Mouse (Mus musculus): Measurements from ENCODE around the gene Tbc1d15. TPM values are rescaled to one million over a fixed set of nuclear protein-coding genes. Genes with fewer than 3 reads are reported as not detected.

The Tbc1d15 gene
- polyA plus RNA-seq, 1 experiment, result 78.1 TPM

GRCm38 (mm10) chr10:115173336-115173735, 77.9 kb downstream of the Tbc1d15 start:
- TF ChIP-seq CTCF (IDR thresholded peaks at IDR 0.05; ENCODE audit: low read depth, low read length), result no peak
- no peak for TF ChIP-seq POLR2A (IDR thresholded peaks at IDR 0.05; ENCODE audit: borderline replicate concordance, low read depth, low read length)
- Histone ChIP-seq H3K27ac (ENCODE audit: insufficient read depth, low read depth, low read length) (no peak overlapping the region), H3K4me1 (ENCODE audit: control insufficient read depth, insufficient read depth, low read length) (peaks cover 24% of the 10 kb centered on the region), H3K4me3 (ENCODE audit: insufficient read depth, low read length) (no peak overlapping the region)

GRCm38 (mm10) chr10:115171351-115171818, 79.9 kb downstream of the Tbc1d15 start:
- peak overlapping the region; percentile 66 for H3K27ac ChIP-seq (ENCODE audit: insufficient read depth, low read depth, low read length)
- no peak for TF ChIP-seq CTCF (IDR thresholded peaks at IDR 0.05; ENCODE audit: low read depth, low read length)
- TF ChIP-seq POLR2A (IDR thresholded peaks at IDR 0.05; ENCODE audit: borderline replicate concordance, low read depth, low read length), result no peak
- H3K4me1 ChIP-seq (ENCODE audit: control insufficient read depth, insufficient read depth, low read length), result peaks cover 21% of the 10 kb centered on the region
- no peak overlapping the region for H3K4me3 ChIP-seq (ENCODE audit: insufficient read depth, low read length)

- Histone ChIP-seq H3K27ac (ENCODE audit: insufficient read depth, low read depth, low read length) (peak overlapping the region; percentile 66), H3K4me1 (ENCODE audit: control insufficient read depth, insufficient read depth, low read length) (peaks cover 21% of the 10 kb centered on the region), H3K4me3 (ENCODE audit: insufficient read depth, low read length) (no peak overlapping the region)
- TF ChIP-seq POLR2A (IDR thresholded peaks at IDR 0.05; ENCODE audit: borderline replicate concordance, low read depth, low read length) (no peak), CTCF (IDR thresholded peaks at IDR 0.05; ENCODE audit: low read depth, low read length) (no peak)
These were observed 80.5 kb downstream of the Tbc1d15 start for GRCm38 (mm10) chr10:115170496-115171350.

GRCm38 (mm10) chr10:115169410-115169809, 81.9 kb downstream of the Tbc1d15 start:
- no peak overlapping the region for H3K4me3 ChIP-seq (ENCODE audit: insufficient read depth, low read length)
- H3K27ac ChIP-seq (ENCODE audit: insufficient read depth, low read depth, low read length), result no peak overlapping the region
- H3K4me1 ChIP-seq (ENCODE audit: control insufficient read depth, insufficient read depth, low read length), result peaks cover 21% of the 10 kb centered on the region
- no peak for TF ChIP-seq POLR2A (IDR thresholded peaks at IDR 0.05; ENCODE audit: borderline replicate concordance, low read depth, low read length)

- Histone ChIP-seq H3K27ac (ENCODE audit: insufficient read depth, low read depth, low read length) (no peak overlapping the region), H3K4me1 (ENCODE audit: control insufficient read depth, insufficient read depth, low read length) (no peaks in the 10 kb centered on the region), H3K4me3 (ENCODE audit: insufficient read depth, low read length) (no peak overlapping the region)
- TF ChIP-seq POLR2A (IDR thresholded peaks at IDR 0.05; ENCODE audit: borderline replicate concordance, low read depth, low read length) (no peak), CTCF (IDR thresholded peaks at IDR 0.05; ENCODE audit: low read depth, low read length) (no peak)
These were observed 91.0 kb downstream of the Tbc1d15 start for GRCm38 (mm10) chr10:115160289-115160688.

Other genes with a start within 250 kb of the Tbc1d15 start
- not detected in 2 replicates for gene Tph2, start 66.4 kb downstream of the Tbc1d15 start, polyA plus RNA-seq (2012; ENCODE audit: insufficient read depth, insufficient read length, missing spikeins)
- gene Rab21, start 64.1 kb upstream of the Tbc1d15 start, polyA plus RNA-seq (2012; ENCODE audit: insufficient read depth, insufficient read length, missing spikeins), result 55.8 and 59.1 TPM in 2 replicates
- gene Tmem19, start 111.0 kb upstream of the Tbc1d15 start, polyA plus RNA-seq (2012; ENCODE audit: insufficient read depth, insufficient read length, missing spikeins), result 35.2 and 41.0 TPM in 2 replicates
- 7.8 and 8.3 TPM in 2 replicates for gene Thap2, start 133.0 kb upstream of the Tbc1d15 start, polyA plus RNA-seq (2012; ENCODE audit: insufficient read depth, insufficient read length, missing spikeins)
- gene Zfc3h1, start 133.5 kb upstream of the Tbc1d15 start, polyA plus RNA-seq (2012; ENCODE audit: insufficient read depth, insufficient read length, missing spikeins), result 91.6 and 110 TPM in 2 replicates